Mouse (Mus musculus) hindbrain, embryonic 10.5 days (tissue): ENCODE measurements around the gene Slc6a16. TPM values are rescaled to one million over a fixed set of nuclear protein-coding genes. Genes with fewer than 3 reads are reported as not detected.

Experiments
- DNase-seq: peaks from one replicate; pipeline ENCODE4 v3.0.0-alpha.2; 2017; ENCODE audit warnings: low spot score
- H3K27ac ChIP-seq: fragments of 300-500 bp; sonication (generic); 2 replicates; pipeline ENCODE4 v1.5.1; 2016; ENCODE audit warnings: mild to moderate bottlenecking, moderate library complexity
- H3K27me3 ChIP-seq: fragments of 300-500 bp; sonication (generic); 2 replicates; pipeline ENCODE4 v1.6.1; 2016; ENCODE audit warnings: mild to moderate bottlenecking; ENCODE audit not compliant: poor library complexity, insufficient read depth, severe bottlenecking
- H3K36me3 ChIP-seq: fragments of 300-500 bp; sonication (generic); 2 replicates; pipeline ENCODE4 v1.6.1; 2016; ENCODE audit warnings: mild to moderate bottlenecking, moderate library complexity
- H3K4me1 ChIP-seq: fragments of 300-500 bp; sonication (generic); replicated peaks from 2 replicates; pipeline ENCODE4 v1.6.1; 2016; ENCODE audit warnings: mild to moderate bottlenecking
- H3K4me3 ChIP-seq: fragments of 300-500 bp; sonication (generic); 2 replicates; pipeline ENCODE4 v1.5.1; 2016; ENCODE audit warnings: mild to moderate bottlenecking, moderate library complexity
- H3K9me3 ChIP-seq: fragments of 300-500 bp; sonication (generic); 2 replicates; pipeline ENCODE4 v1.6.1; 2016; ENCODE audit warnings: mild to moderate bottlenecking, moderate library complexity
- WGBS: fragments of 180-500 bp; shearing (Covaris S2); methylation state at CpG from one replicate; pipeline ENCODE4 v1.1.7; 2016; 5-methylcytosine and 5-hydroxymethylcytosine counted together
- polyA plus RNA-seq: library from polyadenylated mRNA; unstranded; fragments of >200 nt; fragmentation: Nextera tagmentation; extraction: Ambion mirVana; gene quantifications from 2 replicates; pipeline ENCODE4 v1.2.1, GENCODE M21; 2016

Slc6a16 gene
- 0.26 TPM in 1 of 2 replicates, not detected in the other for polyA plus RNA-seq

- DNase-seq, result peak; percentile 69
- peaks cover 18% of the 10 kb centered on the region for H3K4me1 ChIP-seq
- peak within 1 kb of the TSS; percentile 81 for H3K27ac ChIP-seq
- H3K4me3 ChIP-seq, result peak within 1 kb of the TSS; percentile 46
- WGBS, result 10% methylated on average over 53 of the region's 53 CpGs
- no peaks in the 10 kb centered on the region for H3K36me3 ChIP-seq
- peaks cover 64% of the 10 kb centered on the region for H3K27me3 ChIP-seq
- H3K9me3 ChIP-seq, result no peaks in the 10 kb centered on the region
Observed at GRCm38 (mm10) chr7:45240633-45241388, at the start of gene Slc6a16. Gene Slc6a16 (plus strand): TSS chr7:45241085.

- DNase-seq, result no peak
Observed at GRCm38 (mm10) chr7:45191161-45191560, 49.7 kb upstream of the Slc6a16 start.

GRCm38 (mm10) chr7:45191803-45192363, 49.0 kb upstream of the Slc6a16 start:
- H3K9me3 ChIP-seq, result no peaks in the 10 kb centered on the region
- peaks cover 49% of the 10 kb centered on the region for H3K4me1 ChIP-seq
- 0 out of 2 replicates have a peak overlapping the region, but pooled peaks have one; percentile 5 for H3K27ac ChIP-seq
- no peak overlapping the region for H3K4me3 ChIP-seq
- no peaks in the 10 kb centered on the region for H3K36me3 ChIP-seq
- DNase-seq, result peak; percentile 53
- 18% methylated on average over 8 of the region's 8 CpGs for WGBS
- peaks cover 71% of the 10 kb centered on the region for H3K27me3 ChIP-seq

More at GRCm38 (mm10) chr7:45191161-45191560, 49.7 kb upstream of the Slc6a16 start:
- Histone ChIP-seq H3K36me3 (no peaks in the 10 kb centered on the region), H3K27me3 (peaks cover 74% of the 10 kb centered on the region), H3K4me3 (no peak overlapping the region), H3K9me3 (no peaks in the 10 kb centered on the region), H3K4me1 (peaks cover 42% of the 10 kb centered on the region), H3K27ac (no peak overlapping the region)
- whole genome bisulfite sequencing, result 74% methylated on average over 2 of the region's 2 CpGs

GRCm38 (mm10) chr7:45192585-45193310, 48.1 kb upstream of the Slc6a16 start:
- Histone ChIP-seq H3K4me3 (no peak overlapping the region), H3K9me3 (no peaks in the 10 kb centered on the region), H3K27me3 (peaks cover 68% of the 10 kb centered on the region), H3K36me3 (no peaks in the 10 kb centered on the region), H3K4me1 (peaks cover 56% of the 10 kb centered on the region), H3K27ac (peak overlapping the region; percentile 50)
- 76% methylated on average over 7 of the region's 7 CpGs for WGBS
- no peak for DNase-seq

- 62% methylated on average over 5 of the region's 5 CpGs for WGBS
- Histone ChIP-seq H3K36me3 (no peaks in the 10 kb centered on the region), H3K9me3 (no peaks in the 10 kb centered on the region), H3K27me3 (peaks cover 61% of the 10 kb centered on the region), H3K4me3 (no peak overlapping the region), H3K27ac (peak overlapping the region; percentile 50), H3K4me1 (peaks cover 61% of the 10 kb centered on the region)
- DNase-seq, result no peak
Observed at GRCm38 (mm10) chr7:45193406-45193805, 47.5 kb upstream of the Slc6a16 start.

- Histone ChIP-seq H3K9me3 (no peaks in the 10 kb centered on the region), H3K36me3 (no peaks in the 10 kb centered on the region), H3K4me3 (no peak overlapping the region), H3K27me3 (peaks cover 54% of the 10 kb centered on the region), H3K4me1 (peaks cover 66% of the 10 kb centered on the region), H3K27ac (peak overlapping the region; percentile 18; the same call in 1 of the 2 replicates)
- DNase-seq, result no peak
- 71% methylated on average over 17 of the region's 17 CpGs for WGBS
Observed at GRCm38 (mm10) chr7:45193871-45194785, 46.8 kb upstream of the Slc6a16 start.

GRCm38 (mm10) chr7:45195341-45196175, 45.3 kb upstream of the Slc6a16 start:
- 58% methylated on average over 13 of the region's 13 CpGs for WGBS
- Histone ChIP-seq H3K4me3 (no peak overlapping the region), H3K36me3 (no peaks in the 10 kb centered on the region), H3K27ac (0 out of 2 replicates have a peak overlapping the region, but pooled peaks have one; percentile 45), H3K4me1 (peaks cover 66% of the 10 kb centered on the region), H3K27me3 (peaks cover 50% of the 10 kb centered on the region), H3K9me3 (no peaks in the 10 kb centered on the region)
- no peak for DNase-seq

- Histone ChIP-seq H3K4me1 (peaks cover 62% of the 10 kb centered on the region), H3K9me3 (no peaks in the 10 kb centered on the region), H3K36me3 (no peaks in the 10 kb centered on the region), H3K27me3 (peaks cover 49% of the 10 kb centered on the region), H3K4me3 (no peak overlapping the region), H3K27ac (peak overlapping the region; percentile 45; the same call in 1 of the 2 replicates)
- 77% methylated on average over 4 of the region's 4 CpGs for WGBS
- no peak for DNase-seq
Observed at GRCm38 (mm10) chr7:45196176-45196535, 44.7 kb upstream of the Slc6a16 start.

- H3K27ac ChIP-seq, result peak overlapping the region; percentile 45
- 68% methylated on average over 5 of the region's 5 CpGs for WGBS
- peaks cover 49% of the 10 kb centered on the region for H3K27me3 ChIP-seq
- no peaks in the 10 kb centered on the region for H3K9me3 ChIP-seq
- H3K4me1 ChIP-seq, result peaks cover 55% of the 10 kb centered on the region
- no peak overlapping the region for H3K4me3 ChIP-seq
- no peak for DNase-seq
- no peaks in the 10 kb centered on the region for H3K36me3 ChIP-seq
Observed at GRCm38 (mm10) chr7:45196994-45197393, 43.9 kb upstream of the Slc6a16 start.

GRCm38 (mm10) chr7:45198435-45198834, 42.5 kb upstream of the Slc6a16 start:
- WGBS, result 15% methylated on average over 5 of the region's 5 CpGs
- no peaks in the 10 kb centered on the region for H3K36me3 ChIP-seq
- peak overlapping the region; percentile 50; the same call in 1 of the 2 replicates for H3K27ac ChIP-seq
- no peak overlapping the region for H3K4me3 ChIP-seq
- peaks cover 45% of the 10 kb centered on the region for H3K4me1 ChIP-seq
- no peaks in the 10 kb centered on the region for H3K9me3 ChIP-seq
- DNase-seq, result peak; percentile 76
- peaks cover 51% of the 10 kb centered on the region for H3K27me3 ChIP-seq

- H3K36me3 ChIP-seq, result no peaks in the 10 kb centered on the region
- H3K4me1 ChIP-seq, result peaks cover 42% of the 10 kb centered on the region
- H3K27ac ChIP-seq, result no peak overlapping the region
- H3K27me3 ChIP-seq, result peaks cover 51% of the 10 kb centered on the region
- no peak overlapping the region for H3K4me3 ChIP-seq
- H3K9me3 ChIP-seq, result no peaks in the 10 kb centered on the region
- no peak for DNase-seq
- WGBS, result 84% methylated on average over 11 of the region's 11 CpGs
Observed at GRCm38 (mm10) chr7:45198961-45199360, 41.9 kb upstream of the Slc6a16 start.
